Mouse (Mus musculus) C3H10T1/2 (cell line): Measurements from ENCODE around the gene Mtx1. TPM values are rescaled to one million over a fixed set of nuclear protein-coding genes. Genes with fewer than 3 reads are reported as not detected.

ENCODE experiments used
- polyA plus RNA-seq, 2 experiments: library from polyadenylated mRNA; unstranded; fragments of >200 nt; fragmentation: generic; extraction: Trizol; gene quantifications; one replicate each; pipeline ENCODE4 v1.2.1; 2012; ENCODE audit warnings: missing spikeins in 2 of 2

The Mtx1 gene
- 100 to 1,000 TPM; 154 to 198 TPM for polyA plus RNA-seq

GRCm38 (mm10) chr3:89226900-89227299 lies at the start of gene Mtx1:
Gene Mtx1 (minus strand): TSS chr3:89227088.

GRCm38 (mm10) chr3:89270051-89270755 lies 43.3 kb upstream of the Mtx1 start, which contains the start of gene Slc50a1:
Gene Slc50a1 (minus strand): TSS chr3:89270570.

GRCm38 (mm10) chr3:89259076-89259475 lies 32.2 kb upstream of the Mtx1 start, which contains the start of gene Dpm3:
Gene Dpm3 (plus strand): TSS chr3:89259358.

GRCm38 (mm10) chr3:89246261-89247100 lies 19.6 kb upstream of the Mtx1 start, which contains the start of gene Trim46:
Gene Trim46 (minus strand): TSS chr3:89246309.

GRCm38 (mm10) chr3:89245688-89246171 lies 18.8 kb upstream of the Mtx1 start, which contains the start of gene Krtcap2:
Gene Krtcap2 (plus strand): TSS chr3:89245966.

GRCm38 (mm10) chr3:89228836-89229235 lies 1.9 kb upstream of the Mtx1 start, which contains the start of gene Muc1:
Gene Muc1 (plus strand): TSS chr3:89229057.

GRCm38 (mm10) chr3:89214681-89215411 lies 12.0 kb downstream of the Mtx1 start, which contains the start of gene Thbs3:
Gene Thbs3 (plus strand): TSS chr3:89215180.

GRCm38 (mm10) chr3:89202253-89203141 lies 24.4 kb downstream of the Mtx1 start, which contains the start of gene Gba:
Gene Gba (plus strand): TSS chr3:89202928.

GRCm38 (mm10) chr3:89183058-89183958 lies 43.6 kb downstream of the Mtx1 start, which contains the start of gene Fam189b:
Gene Fam189b (plus strand): TSS chr3:89183143.

GRCm38 (mm10) chr3:89177242-89178106 lies 49.4 kb downstream of the Mtx1 start, which contains the start of gene Scamp3:
Gene Scamp3 (plus strand): TSS chr3:89177473.

GRCm38 (mm10) chr3:89164506-89165267 lies 62.2 kb downstream of the Mtx1 start, which contains the start of gene Clk2:
Gene Clk2 (plus strand): TSS chr3:89164795.

GRCm38 (mm10) chr3:89159616-89160344 lies 67.1 kb downstream of the Mtx1 start, which contains the start of gene Hcn3:
Gene Hcn3 (minus strand): TSS chr3:89160196.

Other genes with a start within 250 kb of the Mtx1 start
- gene Rusc1, start 133.8 kb downstream of the Mtx1 start, polyA plus RNA-seq, result 10 to 100 TPM in 1 of 2 experiments, 1 to 10 TPM in 1; 4.8 to 12.8 TPM
- gene Gm43738, start 126.0 kb downstream of the Mtx1 start, polyA plus RNA-seq, result under 1 TPM in 1 of 2 experiments, not detected in 1; 0.02 TPM
- 100 to 1,000 TPM; 220 to 479 TPM for gene Fdps, start 125.1 kb downstream of the Mtx1 start, polyA plus RNA-seq
- not detected for gene Pklr, start 90.9 kb downstream of the Mtx1 start, polyA plus RNA-seq
- under 1 TPM; 0.01 to 0.05 TPM for gene Hcn3, start 66.9 kb downstream of the Mtx1 start, polyA plus RNA-seq
- 10 to 100 TPM in 1 of 2 experiments, 1 to 10 TPM in 1; 4.7 to 19.1 TPM for gene Clk2, start 62.3 kb downstream of the Mtx1 start, polyA plus RNA-seq
- 10 to 100 TPM; 90.3 to 97.0 TPM for gene Scamp3, start 49.6 kb downstream of the Mtx1 start, polyA plus RNA-seq
- 1 to 10 TPM; 1.6 to 7.0 TPM for gene Fam189b, start 43.9 kb downstream of the Mtx1 start, polyA plus RNA-seq
- 10 to 100 TPM; 46.1 to 51.9 TPM for gene Gba, start 24.2 kb downstream of the Mtx1 start, polyA plus RNA-seq
- 10 to 100 TPM in 1 of 2 experiments, 1 to 10 TPM in 1; 4.9 to 20.8 TPM for gene Thbs3, start 11.9 kb downstream of the Mtx1 start, polyA plus RNA-seq
- under 1 TPM; 0.19 to 0.83 TPM for gene Muc1, start 2.0 kb upstream of the Mtx1 start, polyA plus RNA-seq
- 100 to 1,000 TPM; 242 to 330 TPM for gene Krtcap2, start 18.9 kb upstream of the Mtx1 start, polyA plus RNA-seq
- gene Trim46, start 19.2 kb upstream of the Mtx1 start, polyA plus RNA-seq, result 10 to 100 TPM in 1 of 2 experiments, 1 to 10 TPM in 1; 2.6 to 10.1 TPM
- gene Dpm3, start 32.3 kb upstream of the Mtx1 start, polyA plus RNA-seq, result 100 to 1,000 TPM; 266 to 496 TPM
- gene Slc50a1, start 43.5 kb upstream of the Mtx1 start, polyA plus RNA-seq, result 10 to 100 TPM; 42.6 to 99.0 TPM
- gene Efna1, start 54.1 kb upstream of the Mtx1 start, polyA plus RNA-seq, result 10 to 100 TPM; 17.9 to 33.6 TPM
- gene Efna3, start 95.9 kb upstream of the Mtx1 start, polyA plus RNA-seq, result 1 to 10 TPM; 1.9 to 8.8 TPM
- gene Efna4, start 110.9 kb upstream of the Mtx1 start, polyA plus RNA-seq, result 10 to 100 TPM in 1 of 2 experiments, 1 to 10 TPM in 1; 7.9 to 33.4 TPM
- gene Adam15, start 122.9 kb upstream of the Mtx1 start, polyA plus RNA-seq, result 100 to 1,000 TPM in 1 of 2 experiments, 10 to 100 TPM in 1; 85.2 to 200 TPM
- gene Dcst2, start 134.9 kb upstream of the Mtx1 start, polyA plus RNA-seq, result under 1 TPM; 0.02 to 0.15 TPM
- 1 to 10 TPM in 1 of 2 experiments, under 1 TPM in 1; 0.28 to 1.5 TPM for gene Dcst1, start 138.2 kb upstream of the Mtx1 start, polyA plus RNA-seq
- gene Zbtb7b, start 167.7 kb upstream of the Mtx1 start, polyA plus RNA-seq, result 10 to 100 TPM; 18.7 to 21.5 TPM
- gene Lenep, start 175.7 kb upstream of the Mtx1 start, polyA plus RNA-seq, result under 1 TPM in 1 of 2 experiments, not detected in 1; 0.58 TPM
- 10 to 100 TPM; 11.2 to 13.3 TPM for gene Flad1, start 184.8 kb upstream of the Mtx1 start, polyA plus RNA-seq
- gene Cks1b, start 191.3 kb upstream of the Mtx1 start, polyA plus RNA-seq, result 100 to 1,000 TPM; 144 to 161 TPM
- gene Shc1, start 191.4 kb upstream of the Mtx1 start, polyA plus RNA-seq, result 10 to 100 TPM; 25.5 to 78.6 TPM
- 10 to 100 TPM; 32.6 to 45.6 TPM for gene Pygo2, start 203.1 kb upstream of the Mtx1 start, polyA plus RNA-seq
- 10 to 100 TPM in 1 of 2 experiments, 1 to 10 TPM in 1; 2.0 to 22.2 TPM for gene Pbxip1, start 209.6 kb upstream of the Mtx1 start, polyA plus RNA-seq
- gene Pmvk, start 227.5 kb upstream of the Mtx1 start, polyA plus RNA-seq, result 10 to 100 TPM; 33.8 to 48.4 TPM